Mouse (Mus musculus) cortical plate, adult 2 months (tissue): ENCODE measurements around the gene Gch1. TPM values are rescaled to one million over a fixed set of nuclear protein-coding genes. Genes with fewer than 3 reads are reported as not detected.

Experiments
- H3K27ac ChIP-seq: fragments of 200-500 bp; 2 replicates; pipeline ENCODE4 v1.5.1; 2012; ENCODE audit warnings: low read length, control low read depth, inconsistent platforms; ENCODE audit not compliant: insufficient read depth
- H3K4me1 ChIP-seq: fragments of 200-500 bp; 2 replicates; pipeline ENCODE4 v1.6.1; 2011; ENCODE audit warnings: low read length; ENCODE audit not compliant: control insufficient read depth, insufficient read depth
- H3K4me3 ChIP-seq: fragments of 200-500 bp; 2 replicates; pipeline ENCODE4 v1.5.1; 2011; ENCODE audit warnings: mild to moderate bottlenecking, low read length, control low read depth; ENCODE audit not compliant: insufficient read depth
- CTCF ChIP-seq: fragments of 200-500 bp; IDR thresholded peaks from 2 replicates; pipeline ENCODE4 v1.5.1; 2011; ENCODE audit warnings: mild to moderate bottlenecking, control low read depth, low read length; ENCODE audit not compliant: insufficient read depth; ENCODE audit errors: extremely low read depth
- POLR2A ChIP-seq: fragments of 200-500 bp; IDR thresholded peaks from 2 replicates; pipeline ENCODE4 v1.6.1; 2011; ENCODE audit warnings: mild to moderate bottlenecking, low read length, control low read depth; ENCODE audit not compliant: insufficient read depth; ENCODE audit errors: extremely low read depth
- polyA plus RNA-seq: library from polyadenylated mRNA; depleted of rRNA; stranded (reverse); fragments of >200 nt; gene quantifications from 2 replicates; pipeline ENCODE4 v1.2.3, GENCODE M21; 2012

Gch1 gene
- polyA plus RNA-seq, 1 experiment: 1.6 TPM

- no peak overlapping the region for H3K27ac ChIP-seq
- TF ChIP-seq CTCF (no peak), POLR2A (no peak)
- H3K4me3 ChIP-seq: no peak overlapping the region
- no peaks in the 10 kb centered on the region for H3K4me1 ChIP-seq
Observed at GRCm38 (mm10) chr14:47172073-47172472, 17.1 kb downstream of the Gch1 start.

- Histone ChIP-seq H3K4me3 (no peak overlapping the region), H3K4me1 (no peaks in the 10 kb centered on the region), H3K27ac (no peak overlapping the region)
- no peak for TF ChIP-seq POLR2A
- no peak for TF ChIP-seq CTCF
Observed at GRCm38 (mm10) chr14:47170499-47171109, 18.6 kb downstream of the Gch1 start.

GRCm38 (mm10) chr14:47169677-47170410, 19.4 kb downstream of the Gch1 start:
- TF ChIP-seq POLR2A: no peak
- no peak for TF ChIP-seq CTCF
- H3K27ac ChIP-seq: no peak overlapping the region
- no peak overlapping the region for H3K4me3 ChIP-seq
- no peaks in the 10 kb centered on the region for H3K4me1 ChIP-seq

- Histone ChIP-seq H3K4me1 (no peaks in the 10 kb centered on the region), H3K4me3 (no peak overlapping the region), H3K27ac (no peak overlapping the region)
- TF ChIP-seq POLR2A (no peak), CTCF (no peak)
Observed at GRCm38 (mm10) chr14:47165741-47166140, 23.5 kb downstream of the Gch1 start.

- TF ChIP-seq POLR2A: no peak
- TF ChIP-seq CTCF: no peak
- Histone ChIP-seq H3K4me1 (no peaks in the 10 kb centered on the region), H3K27ac (no peak overlapping the region), H3K4me3 (no peak overlapping the region)
Observed at GRCm38 (mm10) chr14:47165117-47165516, 24.1 kb downstream of the Gch1 start.

GRCm38 (mm10) chr14:47161921-47162427, 27.2 kb downstream of the Gch1 start:
- no peaks in the 10 kb centered on the region for H3K4me1 ChIP-seq
- TF ChIP-seq POLR2A: no peak
- TF ChIP-seq CTCF: no peak
- no peak overlapping the region for H3K4me3 ChIP-seq
- no peak overlapping the region for H3K27ac ChIP-seq

GRCm38 (mm10) chr14:47160051-47160640, 29.1 kb downstream of the Gch1 start:
- TF ChIP-seq CTCF (no peak), POLR2A (no peak)
- no peak overlapping the region for H3K27ac ChIP-seq
- H3K4me1 ChIP-seq: no peaks in the 10 kb centered on the region
- no peak overlapping the region for H3K4me3 ChIP-seq

GRCm38 (mm10) chr14:47154303-47154702, 34.9 kb downstream of the Gch1 start:
- Histone ChIP-seq H3K4me3 (no peak overlapping the region), H3K4me1 (no peaks in the 10 kb centered on the region), H3K27ac (no peak overlapping the region)
- no peak for TF ChIP-seq CTCF
- TF ChIP-seq POLR2A: no peak

- Histone ChIP-seq H3K4me1 (no peaks in the 10 kb centered on the region), H3K27ac (no peak overlapping the region), H3K4me3 (no peak overlapping the region)
- no peak for TF ChIP-seq POLR2A
- no peak for TF ChIP-seq CTCF
Observed at GRCm38 (mm10) chr14:47151306-47151705, 37.9 kb downstream of the Gch1 start.

- Histone ChIP-seq H3K27ac (no peak overlapping the region), H3K4me1 (no peaks in the 10 kb centered on the region), H3K4me3 (no peak overlapping the region)
- no peak for TF ChIP-seq CTCF
- TF ChIP-seq POLR2A: no peak
Observed at GRCm38 (mm10) chr14:47144326-47144725, 44.9 kb downstream of the Gch1 start.
